Mouse (Mus musculus) embryonic facial prominence, embryonic 10.5 days (tissue): ENCODE measurements around the gene Celf2. TPM values are rescaled to one million over a fixed set of nuclear protein-coding genes. Genes with fewer than 3 reads are reported as not detected.

Experiments
- DNase-seq: peaks from one replicate; pipeline ENCODE4 v3.0.0-alpha.2; 2017; ENCODE audit warnings: low spot score
- H3K27ac ChIP-seq: fragments of 300-500 bp; sonication (generic); replicated peaks from 2 replicates; pipeline ENCODE4 v1.5.1; 2016; ENCODE audit warnings: mild to moderate bottlenecking
- H3K27me3 ChIP-seq: fragments of 300-500 bp; sonication (generic); replicated peaks from 2 replicates; pipeline ENCODE4 v1.6.1; 2016; ENCODE audit warnings: low read depth, mild to moderate bottlenecking; ENCODE audit not compliant: poor library complexity, severe bottlenecking
- H3K36me3 ChIP-seq: fragments of 300-500 bp; sonication (generic); replicated peaks from 2 replicates; pipeline ENCODE4 v1.6.1; 2016; ENCODE audit warnings: mild to moderate bottlenecking, moderate library complexity
- H3K4me1 ChIP-seq: fragments of 300-500 bp; sonication (generic); 2 replicates; pipeline ENCODE4 v1.6.1; 2016
- H3K4me3 ChIP-seq: fragments of 300-500 bp; sonication (generic); 2 replicates; pipeline ENCODE4 v1.5.1; 2016; ENCODE audit warnings: mild to moderate bottlenecking, moderate library complexity
- H3K9me3 ChIP-seq: fragments of 300-500 bp; sonication (generic); 2 replicates; pipeline ENCODE4 v1.6.1; 2016; ENCODE audit warnings: mild to moderate bottlenecking
- WGBS: fragments of 180-500 bp; shearing (Covaris S2); methylation state at CpG from one replicate; pipeline ENCODE4 v1.1.7; 2016; 5-methylcytosine and 5-hydroxymethylcytosine counted together
- polyA plus RNA-seq: library from polyadenylated mRNA; unstranded; fragments of >200 nt; fragmentation: Nextera tagmentation; extraction: Ambion mirVana; gene quantifications from 2 replicates; pipeline ENCODE4 v1.2.1, GENCODE M21; 2016

Gene Celf2
- polyA plus RNA-seq, 1 experiment from 2014 or later, result 27.7 TPM

GRCm38 (mm10) chr2:6796754-6797153, 712.6 kb downstream of the Celf2 start:
- H3K4me1 ChIP-seq, result no peaks in the 10 kb centered on the region
- no peak overlapping the region for H3K27ac ChIP-seq
- H3K36me3 ChIP-seq, result no peaks in the 10 kb centered on the region
- H3K27me3 ChIP-seq, result no peaks in the 10 kb centered on the region
- no peak for DNase-seq
- H3K4me3 ChIP-seq, result no peak overlapping the region
- no peaks in the 10 kb centered on the region for H3K9me3 ChIP-seq
- 86% methylated on average over 5 of the region's 5 CpGs for WGBS

GRCm38 (mm10) chr2:6795995-6796588, 713.3 kb downstream of the Celf2 start:
- DNase-seq, result no peak
- Histone ChIP-seq H3K27me3 (no peaks in the 10 kb centered on the region), H3K36me3 (no peaks in the 10 kb centered on the region), H3K4me3 (no peak overlapping the region), H3K27ac (no peak overlapping the region), H3K9me3 (no peaks in the 10 kb centered on the region), H3K4me1 (no peaks in the 10 kb centered on the region)
- WGBS, result 80% methylated on average over 5 of the region's 5 CpGs

- H3K27ac ChIP-seq, result no peak overlapping the region
- 88% methylated on average over 7 of the region's 7 CpGs for WGBS
- no peaks in the 10 kb centered on the region for H3K9me3 ChIP-seq
- H3K27me3 ChIP-seq, result no peaks in the 10 kb centered on the region
- no peak overlapping the region for H3K4me3 ChIP-seq
- no peaks in the 10 kb centered on the region for H3K36me3 ChIP-seq
- H3K4me1 ChIP-seq, result no peaks in the 10 kb centered on the region
- no peak for DNase-seq
Measured at GRCm38 (mm10) chr2:6794858-6795257, 714.5 kb downstream of the Celf2 start.

GRCm38 (mm10) chr2:6790876-6791275, 718.5 kb downstream of the Celf2 start:
- Histone ChIP-seq H3K36me3 (no peaks in the 10 kb centered on the region), H3K4me1 (no peaks in the 10 kb centered on the region), H3K9me3 (no peaks in the 10 kb centered on the region), H3K4me3 (no peak overlapping the region), H3K27me3 (no peaks in the 10 kb centered on the region), H3K27ac (no peak overlapping the region)
- WGBS, result 89% methylated on average over 2 of the region's 2 CpGs
- no peak for DNase-seq

- H3K36me3 ChIP-seq, result no peaks in the 10 kb centered on the region
- DNase-seq, result no peak
- WGBS, result 77% methylated on average over 3 of the region's 3 CpGs
- H3K27ac ChIP-seq, result no peak overlapping the region
- no peak overlapping the region for H3K4me3 ChIP-seq
- H3K4me1 ChIP-seq, result no peaks in the 10 kb centered on the region
- no peaks in the 10 kb centered on the region for H3K27me3 ChIP-seq
- H3K9me3 ChIP-seq, result no peaks in the 10 kb centered on the region
Measured at GRCm38 (mm10) chr2:6786494-6787144, 722.7 kb downstream of the Celf2 start.

- 97% methylated on average over 2 of the region's 2 CpGs for WGBS
- Histone ChIP-seq H3K4me3 (no peak overlapping the region), H3K9me3 (no peaks in the 10 kb centered on the region), H3K36me3 (no peaks in the 10 kb centered on the region), H3K27me3 (no peaks in the 10 kb centered on the region), H3K4me1 (no peaks in the 10 kb centered on the region), H3K27ac (no peak overlapping the region)
- no peak for DNase-seq
Measured at GRCm38 (mm10) chr2:6770214-6770613, 739.1 kb downstream of the Celf2 start.

GRCm38 (mm10) chr2:6762381-6762780, 747.0 kb downstream of the Celf2 start:
- Histone ChIP-seq H3K27ac (no peak overlapping the region), H3K27me3 (no peaks in the 10 kb centered on the region), H3K36me3 (no peaks in the 10 kb centered on the region), H3K4me1 (no peaks in the 10 kb centered on the region), H3K4me3 (no peak overlapping the region), H3K9me3 (no peaks in the 10 kb centered on the region)
- no peak for DNase-seq
- WGBS, result 88% methylated on average over 2 of the region's 2 CpGs

GRCm38 (mm10) chr2:6743173-6743572, 766.2 kb downstream of the Celf2 start:
- 86% methylated on average over 2 of the region's 2 CpGs for whole genome bisulfite sequencing
- no peak for DNase-seq
- Histone ChIP-seq H3K27me3 (no peaks in the 10 kb centered on the region), H3K36me3 (no peaks in the 10 kb centered on the region), H3K9me3 (no peaks in the 10 kb centered on the region), H3K27ac (no peak overlapping the region), H3K4me1 (no peaks in the 10 kb centered on the region), H3K4me3 (no peak overlapping the region)

GRCm38 (mm10) chr2:6739998-6740668, 769.2 kb downstream of the Celf2 start:
- Histone ChIP-seq H3K9me3 (no peaks in the 10 kb centered on the region), H3K4me3 (no peak overlapping the region), H3K27me3 (no peaks in the 10 kb centered on the region), H3K36me3 (no peaks in the 10 kb centered on the region), H3K27ac (no peak overlapping the region), H3K4me1 (no peaks in the 10 kb centered on the region)
- no peak for DNase-seq
- WGBS, result 88% methylated on average over 4 of the region's 4 CpGs

- Histone ChIP-seq H3K27me3 (no peaks in the 10 kb centered on the region), H3K4me1 (no peaks in the 10 kb centered on the region), H3K36me3 (no peaks in the 10 kb centered on the region), H3K27ac (no peak overlapping the region), H3K4me3 (no peak overlapping the region), H3K9me3 (no peaks in the 10 kb centered on the region)
- no peak for DNase-seq
- WGBS, result 92% methylated on average over 2 of the region's 2 CpGs
Measured at GRCm38 (mm10) chr2:6732026-6732425, 777.3 kb downstream of the Celf2 start.

GRCm38 (mm10) chr2:6730860-6731259, 778.5 kb downstream of the Celf2 start:
- no peaks in the 10 kb centered on the region for H3K4me1 ChIP-seq
- H3K27ac ChIP-seq, result no peak overlapping the region
- WGBS, result 79% methylated on average over 3 of the region's 3 CpGs
- DNase-seq, result no peak
- H3K27me3 ChIP-seq, result no peaks in the 10 kb centered on the region
- H3K4me3 ChIP-seq, result no peak overlapping the region
- no peaks in the 10 kb centered on the region for H3K36me3 ChIP-seq
- H3K9me3 ChIP-seq, result no peaks in the 10 kb centered on the region

- WGBS, result 78% methylated on average over 9 of the region's 9 CpGs
- Histone ChIP-seq H3K27ac (no peak overlapping the region), H3K36me3 (no peaks in the 10 kb centered on the region), H3K9me3 (no peaks in the 10 kb centered on the region), H3K27me3 (no peaks in the 10 kb centered on the region), H3K4me3 (no peak overlapping the region), H3K4me1 (no peaks in the 10 kb centered on the region)
- no peak for DNase-seq
Measured at GRCm38 (mm10) chr2:6729984-6730383, 779.4 kb downstream of the Celf2 start.

- Histone ChIP-seq H3K27me3 (no peaks in the 10 kb centered on the region), H3K9me3 (no peaks in the 10 kb centered on the region), H3K4me3 (no peak overlapping the region), H3K36me3 (no peaks in the 10 kb centered on the region), H3K4me1 (no peaks in the 10 kb centered on the region), H3K27ac (no peak overlapping the region)
- WGBS, result 90% methylated on average over 2 of the region's 2 CpGs
- no peak for DNase-seq
Measured at GRCm38 (mm10) chr2:6728840-6729252, 780.5 kb downstream of the Celf2 start.
